Mouse (Mus musculus): ENCODE results near the gene Auts2. TPM values are rescaled to one million over a fixed set of nuclear protein-coding genes. Genes with fewer than 3 reads are reported as not detected.

Gene Auts2
- total RNA-seq, 1 experiment from 2014 or later, result 10.4 TPM

DNA sequence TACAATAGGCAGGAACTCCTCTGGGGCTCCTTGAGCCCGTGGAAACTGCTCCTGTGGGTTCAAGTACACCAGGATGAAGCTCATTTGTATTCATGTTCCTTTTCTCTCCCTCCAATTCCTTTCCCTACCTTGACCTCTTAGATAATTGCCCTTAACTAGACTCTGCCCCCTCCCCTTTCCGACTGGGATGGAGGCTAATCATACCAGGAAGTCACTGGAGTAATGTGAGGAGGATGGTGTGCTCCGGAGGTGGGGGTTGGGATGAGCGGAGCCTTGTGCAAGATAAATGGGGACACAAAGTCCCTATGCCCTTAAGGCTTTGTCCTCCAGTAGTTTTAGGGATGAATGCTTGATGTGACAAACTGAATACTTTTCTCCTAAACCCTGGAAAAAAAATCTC, 820.8 kb downstream of the Auts2 start:
- no peak for ATAC-seq (replicated peaks; ENCODE audit: low read depth, poor library complexity, severe bottlenecking)

DNA sequence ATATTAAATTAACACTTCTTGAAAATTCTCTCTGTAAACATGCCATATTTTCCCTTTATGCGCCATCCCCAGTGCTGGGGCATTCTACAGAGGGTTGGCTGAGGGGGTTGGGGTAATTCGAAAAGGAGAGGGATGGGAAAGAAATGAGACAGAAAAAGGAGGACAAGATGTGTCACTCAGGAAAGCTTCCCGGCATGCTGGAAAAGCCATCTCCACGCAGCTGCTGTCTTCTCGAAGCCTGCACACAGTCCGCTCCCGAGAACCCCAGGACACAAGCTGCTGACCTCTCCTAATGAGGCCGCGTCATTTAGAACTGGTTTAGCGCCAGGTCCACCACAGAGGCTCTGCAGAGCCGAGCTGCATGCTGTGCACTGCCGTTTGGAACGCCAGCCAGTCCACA, 825.1 kb downstream of the Auts2 start:
- no peak for ATAC-seq (replicated peaks; ENCODE audit: low read depth, poor library complexity, severe bottlenecking)

DNA sequence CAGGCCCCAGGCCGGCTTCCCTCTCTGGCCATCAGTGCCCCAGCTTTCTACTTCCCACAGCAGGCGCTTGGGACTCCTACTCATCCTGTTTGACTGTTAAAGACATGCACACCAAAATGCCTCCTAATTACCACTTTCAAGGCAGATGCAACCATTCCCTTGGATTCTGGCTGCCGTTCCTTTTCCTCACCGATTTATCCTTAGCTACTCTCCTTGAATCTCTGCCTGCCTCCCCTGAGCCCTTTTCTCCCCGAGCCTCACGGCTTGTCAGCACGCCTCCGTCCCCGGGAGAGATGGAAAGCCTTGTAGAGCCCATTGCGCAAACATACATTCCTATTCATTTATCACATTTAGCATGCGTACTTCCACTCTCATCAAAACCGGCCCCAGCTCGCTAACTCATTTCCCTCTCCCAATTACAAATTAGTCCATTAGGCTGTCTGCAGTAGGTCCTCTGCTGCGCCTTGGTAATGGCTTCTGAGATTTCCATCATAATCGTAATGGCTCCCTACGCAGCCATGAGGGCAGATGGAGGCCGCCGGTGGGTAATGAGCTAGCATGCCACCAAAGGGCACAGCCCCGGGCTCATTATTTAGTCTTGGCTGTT, 825.7 kb downstream of the Auts2 start:
- no peak for ATAC-seq (replicated peaks; ENCODE audit: low read depth, poor library complexity, severe bottlenecking)

DNA sequence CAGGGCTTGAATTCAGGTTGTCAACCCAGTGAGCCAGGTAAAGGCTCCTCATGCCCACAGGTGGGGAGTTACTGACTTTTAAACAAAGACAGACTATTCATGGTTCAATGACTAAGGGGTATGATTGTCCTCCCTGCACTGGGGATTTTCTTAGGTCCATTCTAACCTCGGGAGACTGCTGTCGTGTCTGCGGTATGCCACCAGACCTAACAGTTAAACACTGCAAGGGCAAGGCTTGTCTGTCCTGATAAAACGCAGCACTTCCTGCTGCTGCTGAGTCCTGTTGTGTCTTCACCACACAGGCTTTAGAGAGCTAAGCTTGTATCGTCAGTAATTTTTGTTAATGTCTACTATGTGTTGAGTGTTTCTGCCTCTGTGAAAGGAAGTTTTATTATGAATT, 828.2 kb downstream of the Auts2 start:
- ATAC-seq (replicated peaks; ENCODE audit: low read depth, poor library complexity, severe bottlenecking), result peak; percentile 72

DNA sequence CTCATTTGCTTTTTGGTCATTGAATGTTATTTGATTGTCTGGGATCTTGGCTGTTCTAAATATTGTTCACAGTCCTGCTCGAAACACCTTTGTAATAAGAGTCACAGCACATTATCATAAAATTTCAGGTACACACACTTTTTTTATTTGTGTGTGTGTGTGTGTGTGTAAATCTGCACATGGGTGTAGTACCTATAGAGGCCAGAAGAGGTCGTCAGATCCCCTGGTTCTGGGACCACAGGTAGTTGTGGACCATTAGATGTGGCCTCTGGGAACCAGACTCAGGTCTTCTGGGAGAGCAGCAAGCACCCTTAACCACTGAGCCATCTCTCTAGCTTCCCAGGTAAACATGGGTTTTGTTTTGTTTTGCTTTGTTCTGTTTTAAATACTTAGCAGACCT, 830.7 kb downstream of the Auts2 start:
- ATAC-seq (replicated peaks; ENCODE audit: low read depth, poor library complexity, severe bottlenecking), result no peak

DNA sequence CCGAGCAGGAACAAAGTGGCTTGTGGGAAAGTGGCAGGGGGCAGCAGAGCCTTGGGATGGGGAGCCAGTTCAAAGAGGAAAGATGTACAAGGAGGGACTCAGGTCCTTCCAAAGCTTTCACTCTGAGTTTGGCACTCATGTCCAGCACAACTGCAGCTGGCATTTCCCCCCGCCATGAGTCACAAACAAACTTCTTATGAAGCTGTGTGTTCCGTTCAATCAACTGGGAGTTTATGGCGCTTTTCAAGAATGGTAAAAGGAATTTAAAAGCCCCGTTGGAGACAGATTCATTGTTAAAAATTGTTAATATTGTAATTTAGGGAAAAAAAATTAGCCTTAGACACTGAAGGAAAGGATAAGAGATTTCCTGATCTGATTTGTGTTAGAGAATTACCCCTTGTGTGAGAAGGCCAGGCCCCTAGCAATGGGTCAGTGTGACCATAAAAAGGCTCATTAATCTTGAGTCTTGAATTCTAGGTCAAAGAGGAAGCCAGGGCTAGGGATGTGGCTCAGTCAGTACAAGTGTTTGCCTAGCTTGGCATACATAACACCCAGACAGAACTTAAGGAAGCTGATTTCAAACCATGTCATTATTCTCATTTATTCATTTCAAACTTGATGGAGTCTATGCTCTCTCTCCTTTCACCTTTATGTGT, 831.5 kb downstream of the Auts2 start:
- no peak for ATAC-seq (replicated peaks; ENCODE audit: low read depth, poor library complexity, severe bottlenecking)

DNA sequence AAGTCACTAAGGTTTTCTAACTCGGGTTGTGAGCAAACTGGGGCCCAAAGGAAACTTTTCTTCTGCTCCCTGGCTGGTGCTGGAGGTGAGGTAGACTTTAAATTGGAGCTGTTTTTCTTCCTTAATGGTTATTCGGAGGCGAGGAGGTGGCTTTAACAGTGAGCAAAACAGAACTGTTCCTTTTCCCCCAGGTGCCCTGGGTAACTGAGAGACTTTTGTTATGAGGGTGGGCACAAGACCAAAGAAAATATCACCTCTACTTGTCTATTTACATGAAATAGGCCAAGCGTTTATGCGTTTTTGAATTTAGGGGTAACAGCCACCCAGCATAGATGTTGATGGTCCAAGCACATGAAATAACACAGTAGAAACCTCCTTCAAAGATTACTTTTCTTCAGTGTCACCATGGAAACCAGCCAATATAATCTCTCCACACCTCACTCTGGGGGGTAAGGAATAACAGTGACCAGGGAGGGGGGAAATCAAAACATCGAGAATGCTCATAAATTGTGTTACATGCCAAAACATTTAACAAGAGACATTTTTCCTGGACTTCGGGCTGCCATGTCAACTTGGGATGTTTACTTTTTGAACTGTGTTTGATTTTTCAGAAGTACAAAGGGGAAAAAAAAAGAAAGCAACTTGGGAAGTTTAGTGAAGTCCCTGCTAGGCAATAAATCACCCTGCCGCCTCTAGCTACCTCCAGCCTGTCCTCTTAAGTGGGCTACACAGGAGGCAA, 832.2 kb downstream of the Auts2 start:
- no peak for ATAC-seq (replicated peaks; ENCODE audit: low read depth, poor library complexity, severe bottlenecking)

DNA sequence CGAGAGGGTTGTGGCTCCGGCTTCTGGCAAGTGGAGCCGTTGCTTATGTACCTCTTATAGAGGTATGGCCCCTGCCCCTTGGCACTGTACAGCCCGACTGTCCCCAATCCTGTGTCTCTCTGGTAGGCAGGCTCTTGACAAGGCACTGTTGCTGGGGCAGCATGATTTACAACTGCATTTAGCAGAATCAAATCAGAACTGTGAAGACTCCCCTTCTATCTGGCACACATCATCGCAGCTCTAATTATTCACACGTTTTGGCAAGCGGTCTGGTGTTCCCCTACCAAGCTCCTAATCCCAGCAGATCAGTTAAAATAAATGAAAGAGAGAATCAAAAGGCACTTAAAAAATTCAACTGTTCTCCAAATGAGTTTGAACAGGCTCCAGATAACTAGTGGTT, 835.7 kb downstream of the Auts2 start:
- no peak for ATAC-seq (replicated peaks; ENCODE audit: low read depth, poor library complexity, severe bottlenecking)

DNA sequence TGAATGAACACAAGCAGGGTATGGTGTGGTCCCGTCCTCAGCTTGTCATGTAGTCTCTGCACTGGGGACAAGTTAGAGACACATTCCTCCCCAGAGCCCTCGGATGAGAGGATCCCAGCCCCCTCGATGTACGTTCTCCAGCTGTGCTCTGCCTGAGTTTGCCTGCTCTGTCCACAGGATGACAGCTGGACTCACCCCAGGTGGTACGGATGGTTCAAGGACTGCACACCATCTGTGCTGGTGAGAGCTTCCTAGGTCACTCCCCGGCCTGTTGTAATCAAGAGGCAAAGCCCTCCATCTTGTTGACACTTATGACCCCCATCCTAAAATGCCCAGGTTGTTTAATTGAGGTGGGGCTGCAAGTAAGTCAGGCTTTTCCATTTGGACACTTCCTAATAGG, 839.4 kb downstream of the Auts2 start:
- ATAC-seq (replicated peaks; ENCODE audit: low read depth, poor library complexity, severe bottlenecking), result no peak

DNA sequence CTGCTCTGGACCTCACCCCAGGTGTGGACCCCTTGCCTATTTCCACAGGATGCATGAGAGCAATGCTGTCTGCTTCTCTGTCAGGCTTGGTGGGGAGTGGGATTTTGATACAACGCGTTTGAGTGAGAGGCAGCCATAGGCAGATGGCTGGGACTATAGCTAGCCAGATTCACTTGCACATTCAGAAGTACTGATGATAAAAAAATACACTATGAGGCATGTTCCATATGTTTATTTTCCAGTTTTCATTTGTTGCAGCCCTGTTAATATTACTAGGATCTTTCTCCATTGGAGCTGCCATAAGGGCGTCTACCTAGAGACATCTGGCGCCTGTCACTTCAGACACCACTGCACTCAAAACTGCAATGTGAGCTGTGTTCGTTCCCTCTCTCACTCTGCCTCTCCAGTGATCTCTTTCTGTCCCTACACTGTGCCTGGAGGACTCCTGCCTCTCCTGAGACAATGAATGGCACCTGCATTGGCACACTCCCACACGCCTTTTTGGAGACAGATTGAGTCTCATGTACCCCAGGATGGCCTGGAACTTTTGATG, 840.2 kb downstream of the Auts2 start:
- no peak for ATAC-seq (replicated peaks; ENCODE audit: low read depth, poor library complexity, severe bottlenecking)

DNA sequence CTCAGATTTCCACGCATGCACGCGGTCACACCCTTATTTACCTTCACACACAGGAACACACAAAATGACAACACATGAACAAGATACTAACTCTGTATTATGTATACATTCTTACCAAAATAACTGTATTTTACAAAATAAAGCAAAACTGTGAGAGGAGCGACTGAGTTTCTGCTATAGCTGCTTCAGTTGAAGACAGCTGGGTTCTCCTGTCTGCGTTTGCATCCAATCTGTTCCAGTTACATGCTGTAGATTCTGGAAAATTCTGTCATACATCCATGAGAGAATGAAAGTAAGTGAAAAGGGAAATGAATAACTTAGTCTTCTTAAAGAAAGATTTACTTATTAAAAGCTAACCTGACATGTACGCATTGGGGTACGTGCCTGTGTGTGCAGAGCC, 844.2 kb downstream of the Auts2 start:
- no peak for ATAC-seq (replicated peaks; ENCODE audit: low read depth, poor library complexity, severe bottlenecking)

DNA sequence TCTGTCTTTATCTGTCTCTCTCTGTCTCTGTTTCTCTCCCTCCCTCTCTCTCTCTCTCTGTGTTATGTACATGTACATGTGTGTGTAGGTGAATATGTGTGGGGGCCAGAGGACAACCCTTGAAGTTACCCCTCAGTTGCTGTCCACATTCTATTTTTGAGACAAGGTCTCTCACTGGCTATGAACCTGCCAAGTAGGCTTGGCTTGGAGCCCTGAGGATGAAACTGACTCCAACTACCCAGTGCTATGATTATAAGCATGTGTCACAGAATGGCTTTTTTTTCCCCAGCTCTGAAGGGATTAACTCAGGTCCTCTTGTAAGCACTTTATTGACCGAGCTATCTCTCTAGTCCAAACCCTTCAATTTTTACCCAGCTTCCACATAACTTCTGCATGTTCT, 852.4 kb downstream of the Auts2 start:
- no peak for ATAC-seq (replicated peaks; ENCODE audit: low read depth, poor library complexity, severe bottlenecking)

DNA sequence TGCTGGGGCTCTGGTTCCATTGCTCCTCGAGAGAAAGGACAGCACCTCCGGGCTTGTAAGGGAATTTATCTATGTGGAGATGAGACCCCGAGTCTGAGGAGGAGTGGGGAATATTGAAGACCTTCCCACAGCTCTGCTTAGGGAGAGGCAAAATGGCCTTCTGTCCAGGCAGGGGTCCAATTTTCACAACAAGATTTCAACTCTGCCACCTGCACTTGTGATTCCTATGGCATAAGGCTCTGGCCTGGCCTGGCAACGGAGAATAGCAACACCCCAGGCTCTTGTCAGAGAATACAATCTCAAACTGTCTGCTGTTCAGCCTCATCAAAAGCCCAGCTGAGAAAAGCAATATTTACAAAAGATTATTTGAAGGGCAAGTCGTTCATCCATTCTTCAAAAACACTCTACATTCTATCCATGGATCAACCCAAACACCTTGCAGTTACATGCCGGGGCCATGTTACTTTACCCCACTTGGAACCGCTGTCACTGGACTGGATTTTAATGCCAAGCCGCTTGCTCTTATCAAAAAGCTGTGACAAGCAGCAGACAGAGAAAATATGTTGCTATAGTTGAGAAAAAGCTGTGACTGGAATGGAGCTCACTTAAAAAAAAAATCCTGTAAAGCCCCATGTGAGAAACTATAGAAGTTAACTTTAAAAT, 856.1 kb downstream of the Auts2 start:
- no peak for ATAC-seq (replicated peaks; ENCODE audit: low read depth, poor library complexity, severe bottlenecking)

DNA sequence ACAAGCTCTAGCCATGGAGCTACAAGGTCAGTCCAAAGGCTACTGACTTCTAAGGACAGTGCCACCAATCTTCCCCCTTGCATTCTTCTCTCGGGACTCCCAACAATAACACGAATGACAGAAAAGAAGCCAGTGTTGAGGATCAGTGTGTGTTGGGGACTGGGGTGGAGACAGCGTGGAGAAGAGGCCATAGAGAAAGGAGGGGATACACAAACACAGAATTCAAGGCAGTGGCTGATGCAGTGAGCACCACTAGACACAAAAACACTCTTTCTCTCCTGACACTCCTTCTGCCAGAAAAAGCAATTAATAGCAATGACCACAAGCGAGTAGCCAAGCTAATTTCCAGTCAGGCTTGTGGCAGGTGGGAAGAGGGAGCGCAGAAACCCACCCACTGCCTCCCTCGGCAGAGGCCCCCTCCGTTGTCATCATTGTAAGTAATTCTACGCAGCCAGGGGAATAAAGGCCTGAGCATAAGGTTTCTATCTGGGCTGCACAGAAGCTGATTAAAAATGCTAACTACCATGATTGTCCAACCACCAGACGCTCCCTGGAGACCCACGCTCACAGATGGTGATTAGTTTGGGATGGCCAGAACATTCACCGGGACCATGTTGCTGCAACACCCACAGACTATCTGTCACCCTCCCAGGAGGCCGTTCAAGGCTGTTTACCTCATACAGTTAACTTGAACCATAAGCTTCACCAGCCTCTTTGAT, 862.9 kb downstream of the Auts2 start:
- no peak for ATAC-seq (replicated peaks; ENCODE audit: low read depth, poor library complexity, severe bottlenecking)

DNA sequence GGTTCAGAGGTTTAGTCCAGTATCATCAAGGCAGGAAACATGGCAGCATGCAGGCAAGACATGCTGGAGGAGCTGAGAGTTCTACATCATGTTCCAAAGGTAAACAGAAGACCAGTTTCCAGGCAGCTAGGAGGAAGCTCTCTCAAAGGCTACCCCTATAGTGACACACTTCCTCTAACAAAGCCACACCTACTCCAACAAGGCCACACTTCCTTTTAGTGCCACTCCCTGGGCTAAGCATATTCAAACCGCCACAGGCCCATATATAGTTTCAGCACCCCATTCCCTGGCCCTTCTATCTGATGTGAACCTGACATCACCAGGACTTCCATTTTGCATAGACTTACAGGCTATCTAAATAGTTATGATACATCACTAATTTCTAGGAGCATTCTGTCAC, 863.6 kb downstream of the Auts2 start:
- ATAC-seq (replicated peaks; ENCODE audit: low read depth, poor library complexity, severe bottlenecking), result no peak

DNA sequence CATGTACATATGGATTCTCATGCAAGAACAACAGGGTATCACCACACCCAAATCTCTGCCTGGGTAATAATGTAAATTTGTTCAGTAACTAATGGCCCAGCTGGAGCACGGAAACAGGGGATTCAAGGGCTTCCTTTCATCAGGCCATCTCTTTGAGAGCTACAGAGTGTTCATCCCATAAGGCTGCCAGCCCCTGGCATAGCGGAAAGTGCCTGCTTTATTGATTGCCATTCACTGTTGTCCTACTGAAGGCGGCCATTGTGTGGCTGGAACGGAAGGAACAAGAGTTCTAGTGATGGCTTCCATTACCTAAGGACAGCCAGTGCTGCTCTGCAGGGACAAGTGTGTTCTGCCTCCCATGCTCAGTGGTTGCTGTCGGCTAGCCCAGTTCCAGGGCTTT, 865.6 kb downstream of the Auts2 start:
- no peak for ATAC-seq (replicated peaks; ENCODE audit: low read depth, poor library complexity, severe bottlenecking)

DNA sequence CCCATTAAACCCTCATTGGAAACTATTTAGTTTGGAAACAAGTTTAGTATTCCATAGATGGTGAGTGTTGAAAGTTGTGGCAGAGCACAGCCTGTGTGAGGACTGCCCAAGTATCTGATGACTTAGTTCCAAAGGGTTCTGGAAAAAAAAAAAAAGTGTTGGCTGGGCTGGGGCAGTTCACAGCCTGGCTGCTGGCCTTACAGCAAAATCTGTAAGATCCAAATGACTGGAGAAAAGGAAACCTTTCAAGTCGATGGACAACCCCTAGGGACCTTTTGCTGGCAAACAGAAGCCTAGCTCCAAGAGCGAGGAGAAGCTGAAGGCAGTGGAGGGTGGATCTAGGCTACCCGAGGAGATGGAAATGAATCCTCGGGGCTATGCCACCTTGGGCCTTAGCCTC, 869.4 kb downstream of the Auts2 start:
- ATAC-seq (replicated peaks; ENCODE audit: low read depth, poor library complexity, severe bottlenecking), result no peak

DNA sequence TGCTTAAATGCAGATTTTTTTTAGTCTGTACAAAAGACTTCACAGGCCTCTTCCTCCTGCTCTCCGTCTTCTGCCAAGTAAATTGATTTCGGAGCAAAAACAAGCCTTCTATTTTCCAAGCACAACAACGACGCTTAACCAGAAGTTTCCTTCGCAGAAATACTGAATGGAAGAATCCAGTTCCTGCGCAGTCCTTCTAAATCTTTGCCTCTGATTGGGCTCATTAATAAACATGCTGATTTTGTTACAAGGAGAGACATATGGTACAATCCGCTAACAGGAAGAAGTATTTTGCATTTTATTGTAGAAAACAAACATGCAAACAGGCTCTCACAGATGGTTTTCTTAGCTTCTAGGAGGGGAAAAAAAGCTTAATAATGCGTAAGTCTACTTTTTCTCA, 878.1 kb downstream of the Auts2 start:
- no peak for ATAC-seq (replicated peaks; ENCODE audit: low read depth, poor library complexity, severe bottlenecking)

DNA sequence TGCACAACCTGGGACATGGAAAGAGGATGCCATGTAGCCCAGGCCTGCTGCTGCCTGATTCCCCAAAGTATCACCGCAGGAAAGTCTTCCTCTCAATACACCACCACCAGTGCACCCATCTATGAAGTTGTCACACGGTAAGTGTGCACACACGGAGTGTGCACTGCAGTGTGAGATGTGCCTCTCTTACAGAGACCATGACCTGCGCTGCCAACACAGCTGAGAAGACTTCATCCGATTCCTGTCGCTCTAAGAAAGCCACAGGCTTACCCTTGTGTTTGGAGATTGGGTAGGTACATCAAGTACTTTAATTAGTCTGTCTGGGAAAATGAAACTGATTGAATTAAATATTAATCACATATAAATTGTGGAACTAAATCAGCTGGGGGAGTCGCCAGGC, 878.5 kb downstream of the Auts2 start:
- ATAC-seq (replicated peaks; ENCODE audit: low read depth, poor library complexity, severe bottlenecking), result no peak

DNA sequence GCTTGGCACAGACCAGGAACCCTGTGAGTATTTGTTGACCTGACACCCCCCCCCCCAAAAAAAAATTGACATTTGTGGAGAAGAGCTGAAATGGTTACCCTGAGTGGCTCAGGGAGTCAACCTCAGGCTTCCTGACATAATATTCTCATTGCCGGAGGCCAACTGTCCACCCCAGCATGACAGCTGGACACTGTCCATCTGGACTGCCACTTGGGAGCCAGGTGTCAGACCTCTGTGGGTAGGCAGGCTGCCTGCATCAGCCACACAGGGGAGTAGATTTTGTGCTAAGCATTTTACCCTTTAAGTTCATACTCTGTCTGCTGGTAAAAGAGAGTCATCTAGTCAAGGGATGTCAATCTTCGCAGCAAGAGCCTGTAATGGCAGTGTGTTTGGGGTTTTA, 880.5 kb downstream of the Auts2 start:
- ATAC-seq (replicated peaks; ENCODE audit: low read depth, poor library complexity, severe bottlenecking), result no peak
